Mouse (Mus musculus) retina, postnatal 7 days (tissue): ENCODE measurements around the gene Gria1.

Experiments used
- DNase-seq: peaks from one replicate; pipeline ENCODE4 v3.0.0-alpha.2; 2012; ENCODE audit warnings: low read depth, low spot score

Gria1 gene

GRCm38 (mm10) chr11:57162931-57163330 lies 151.7 kb downstream of the Gria1 start:
- no peak for DNase-seq

GRCm38 (mm10) chr11:57170058-57170457 lies 158.9 kb downstream of the Gria1 start:
- DNase-seq: no peak

GRCm38 (mm10) chr11:57174165-57174564 lies 163.0 kb downstream of the Gria1 start:
- DNase-seq: no peak

- DNase-seq: no peak
Observed at GRCm38 (mm10) chr11:57176552-57176951, 165.4 kb downstream of the Gria1 start.

GRCm38 (mm10) chr11:57184216-57184615 lies 173.0 kb downstream of the Gria1 start:
- DNase-seq: no peak

- DNase-seq: no peak
Observed at GRCm38 (mm10) chr11:57185110-57185509, 173.9 kb downstream of the Gria1 start.

GRCm38 (mm10) chr11:57189391-57189790 lies 178.2 kb downstream of the Gria1 start:
- no peak for DNase-seq

- no peak for DNase-seq
Observed at GRCm38 (mm10) chr11:57194746-57195145, 183.6 kb downstream of the Gria1 start.

GRCm38 (mm10) chr11:57201245-57201976 lies 190.2 kb downstream of the Gria1 start:
- no peak for DNase-seq

- DNase-seq: peak; percentile 19
Observed at GRCm38 (mm10) chr11:57204371-57204770, 193.2 kb downstream of the Gria1 start.

GRCm38 (mm10) chr11:57207260-57207659 lies 196.1 kb downstream of the Gria1 start:
- DNase-seq: no peak

GRCm38 (mm10) chr11:57214079-57214478 lies 202.9 kb downstream of the Gria1 start:
- no peak for DNase-seq

- no peak for DNase-seq
Observed at GRCm38 (mm10) chr11:57214583-57214982, 203.4 kb downstream of the Gria1 start.

GRCm38 (mm10) chr11:57222797-57223569 lies 211.8 kb downstream of the Gria1 start:
- DNase-seq: no peak

- DNase-seq: no peak
Observed at GRCm38 (mm10) chr11:57235446-57235845, 224.3 kb downstream of the Gria1 start.

- DNase-seq: no peak
Observed at GRCm38 (mm10) chr11:57236431-57236830, 225.2 kb downstream of the Gria1 start.

GRCm38 (mm10) chr11:57239758-57240157 lies 228.6 kb downstream of the Gria1 start:
- DNase-seq: no peak

- DNase-seq: no peak
Observed at GRCm38 (mm10) chr11:57243835-57244234, 232.6 kb downstream of the Gria1 start.

- no peak for DNase-seq
Observed at GRCm38 (mm10) chr11:57244543-57244942, 233.4 kb downstream of the Gria1 start.

- no peak for DNase-seq
Observed at GRCm38 (mm10) chr11:57248870-57249269, 237.7 kb downstream of the Gria1 start.

- DNase-seq: no peak
Observed at GRCm38 (mm10) chr11:57250129-57250528, 238.9 kb downstream of the Gria1 start.

GRCm38 (mm10) chr11:57271687-57272086 lies 260.5 kb downstream of the Gria1 start:
- no peak for DNase-seq

- DNase-seq: no peak
Observed at GRCm38 (mm10) chr11:57274687-57275086, 263.5 kb downstream of the Gria1 start.
